Mouse (Mus musculus): ENCODE measurements around the gene Mks1. TPM values are rescaled to one million over a fixed set of nuclear protein-coding genes. Genes with fewer than 3 reads are reported as not detected.
"Not testable (repeated sequence)": the region's sequence is repeated elsewhere in the genome, so short reads cannot be mapped to it uniquely, and the experiment has no call there.

The Mks1 gene
- polyA plus RNA-seq, 1 experiment: 6.3 TPM

GRCm38 (mm10) chr11:87828239-87828900 lies 24.6 kb upstream of the Mks1 start, which contains the start of gene Lpo:
Gene Lpo (minus strand): TSS chr11:87828289.
- Histone ChIP-seq H3K4me3 (ENCODE audit: insufficient read depth, low read length) (no peak within 1 kb of the TSS), H3K4me1 (ENCODE audit: control insufficient read depth, insufficient read depth, low read length) (no peaks in the 10 kb centered on the region), H3K27ac (ENCODE audit: insufficient read depth, low read depth, low read length) (no peak within 1 kb of the TSS)
- no peak for TF ChIP-seq POLR2A (IDR thresholded peaks at IDR 0.05; ENCODE audit: borderline replicate concordance, low read depth, low read length)

- Histone ChIP-seq H3K4me3 (ENCODE audit: insufficient read depth, low read length) (no peak overlapping the region), H3K4me1 (ENCODE audit: control insufficient read depth, insufficient read depth, low read length) (no peaks in the 10 kb centered on the region), H3K27ac (ENCODE audit: insufficient read depth, low read depth, low read length) (no peak overlapping the region)
- TF ChIP-seq POLR2A (IDR thresholded peaks at IDR 0.05; ENCODE audit: borderline replicate concordance, low read depth, low read length) (no peak), CTCF (IDR thresholded peaks at IDR 0.05; ENCODE audit: low read depth, low read length) (no peak)
Measured at GRCm38 (mm10) chr11:87840676-87841075, 12.3 kb upstream of the Mks1 start.

- TF ChIP-seq POLR2A (IDR thresholded peaks at IDR 0.05; ENCODE audit: borderline replicate concordance, low read depth, low read length): no peak
- TF ChIP-seq CTCF (IDR thresholded peaks at IDR 0.05; ENCODE audit: low read depth, low read length): no peak
- H3K27ac ChIP-seq (ENCODE audit: insufficient read depth, low read depth, low read length): no peak overlapping the region
- H3K4me3 ChIP-seq (ENCODE audit: insufficient read depth, low read length): no peak overlapping the region
- no peaks in the 10 kb centered on the region for H3K4me1 ChIP-seq (ENCODE audit: control insufficient read depth, insufficient read depth, low read length)
Measured at GRCm38 (mm10) chr11:87841436-87841835, 11.6 kb upstream of the Mks1 start.

- TF ChIP-seq POLR2A (IDR thresholded peaks at IDR 0.05; ENCODE audit: borderline replicate concordance, low read depth, low read length) (no peak), CTCF (IDR thresholded peaks at IDR 0.05; ENCODE audit: low read depth, low read length) (no peak)
- Histone ChIP-seq H3K27ac (ENCODE audit: insufficient read depth, low read depth, low read length) (no peak overlapping the region), H3K4me1 (ENCODE audit: control insufficient read depth, insufficient read depth, low read length) (peaks cover 3% of the 10 kb centered on the region)
Measured at GRCm38 (mm10) chr11:87846968-87847600, 5.9 kb upstream of the Mks1 start.

GRCm38 (mm10) chr11:87847884-87848283 lies 5.1 kb upstream of the Mks1 start:
- H3K4me1 ChIP-seq (ENCODE audit: control insufficient read depth, insufficient read depth, low read length): peaks cover 6% of the 10 kb centered on the region
- TF ChIP-seq POLR2A (IDR thresholded peaks at IDR 0.05; ENCODE audit: borderline replicate concordance, low read depth, low read length) (no peak), CTCF (IDR thresholded peaks at IDR 0.05; ENCODE audit: low read depth, low read length) (no peak)
- no peak overlapping the region for H3K4me3 ChIP-seq (ENCODE audit: insufficient read depth, low read length)
- no peak overlapping the region for H3K27ac ChIP-seq (ENCODE audit: insufficient read depth, low read depth, low read length)

More at GRCm38 (mm10) chr11:87846968-87847600, 5.9 kb upstream of the Mks1 start:
- H3K4me3 ChIP-seq (ENCODE audit: insufficient read depth, low read length): no peak overlapping the region

- Histone ChIP-seq H3K4me1 (ENCODE audit: control insufficient read depth, insufficient read depth, low read length) (peaks cover 9% of the 10 kb centered on the region), H3K27ac (ENCODE audit: insufficient read depth, low read depth, low read length) (peak overlapping the region; percentile 47), H3K4me3 (ENCODE audit: insufficient read depth, low read length) (peak overlapping the region; percentile 76)
- TF ChIP-seq CTCF (IDR thresholded peaks at IDR 0.05; ENCODE audit: low read depth, low read length): no peak
- TF ChIP-seq POLR2A (IDR thresholded peaks at IDR 0.05; ENCODE audit: borderline replicate concordance, low read depth, low read length): no peak
Measured at GRCm38 (mm10) chr11:87853597-87853954, 561 bp downstream of the Mks1 start.

GRCm38 (mm10) chr11:87854550-87854949 lies 1.5 kb downstream of the Mks1 start:
- peaks cover 9% of the 10 kb centered on the region for H3K4me1 ChIP-seq (ENCODE audit: control insufficient read depth, insufficient read depth, low read length)
- no peak overlapping the region for H3K4me3 ChIP-seq (ENCODE audit: insufficient read depth, low read length)
- H3K27ac ChIP-seq (ENCODE audit: insufficient read depth, low read depth, low read length): no peak overlapping the region
- TF ChIP-seq CTCF (IDR thresholded peaks at IDR 0.05; ENCODE audit: low read depth, low read length): no peak

GRCm38 (mm10) chr11:87859273-87859672 lies 6.3 kb downstream of the Mks1 start:
- Histone ChIP-seq H3K4me3 (ENCODE audit: insufficient read depth, low read length) (no peak overlapping the region), H3K27ac (ENCODE audit: insufficient read depth, low read depth, low read length) (no peak overlapping the region), H3K4me1 (ENCODE audit: control insufficient read depth, insufficient read depth, low read length) (0 out of 2 replicates have a peak, but pooled peaks cover 3% of the 10 kb centered on the region)
- TF ChIP-seq POLR2A (IDR thresholded peaks at IDR 0.05; ENCODE audit: borderline replicate concordance, low read depth, low read length) (no peak), CTCF (IDR thresholded peaks at IDR 0.05; ENCODE audit: low read depth, low read length) (no peak)

- Histone ChIP-seq H3K4me3 (ENCODE audit: insufficient read depth, low read length) (no peak overlapping the region), H3K27ac (ENCODE audit: insufficient read depth, low read depth, low read length) (no peak overlapping the region)
- TF ChIP-seq POLR2A (IDR thresholded peaks at IDR 0.05; ENCODE audit: borderline replicate concordance, low read depth, low read length) (no peak), CTCF (IDR thresholded peaks at IDR 0.05; ENCODE audit: low read depth, low read length) (no peak)
Measured at GRCm38 (mm10) chr11:87860426-87860825, 7.4 kb downstream of the Mks1 start.

GRCm38 (mm10) chr11:87862805-87863204 lies 9.8 kb downstream of the Mks1 start:
- Histone ChIP-seq H3K27ac (ENCODE audit: insufficient read depth, low read depth, low read length) (no peak overlapping the region), H3K4me1 (ENCODE audit: control insufficient read depth, insufficient read depth, low read length) (no peaks in the 10 kb centered on the region), H3K4me3 (ENCODE audit: insufficient read depth, low read length) (no peak overlapping the region)
- TF ChIP-seq POLR2A (IDR thresholded peaks at IDR 0.05; ENCODE audit: borderline replicate concordance, low read depth, low read length) (no peak), CTCF (IDR thresholded peaks at IDR 0.05; ENCODE audit: low read depth, low read length) (no peak)

More at GRCm38 (mm10) chr11:87860426-87860825, 7.4 kb downstream of the Mks1 start:
- no peaks in the 10 kb centered on the region for H3K4me1 ChIP-seq (ENCODE audit: control insufficient read depth, insufficient read depth, low read length)

GRCm38 (mm10) chr11:87866891-87867290 lies 13.9 kb downstream of the Mks1 start:
- not testable (repeated sequence) for H3K27ac ChIP-seq (ENCODE audit: insufficient read depth, low read depth, low read length); H3K4me1 ChIP-seq (ENCODE audit: control insufficient read depth, insufficient read depth, low read length); H3K4me3 ChIP-seq (ENCODE audit: insufficient read depth, low read length)

Data from bone marrow macrophage, adult 2 months (primary cell).